In the genomic region with DNA sequence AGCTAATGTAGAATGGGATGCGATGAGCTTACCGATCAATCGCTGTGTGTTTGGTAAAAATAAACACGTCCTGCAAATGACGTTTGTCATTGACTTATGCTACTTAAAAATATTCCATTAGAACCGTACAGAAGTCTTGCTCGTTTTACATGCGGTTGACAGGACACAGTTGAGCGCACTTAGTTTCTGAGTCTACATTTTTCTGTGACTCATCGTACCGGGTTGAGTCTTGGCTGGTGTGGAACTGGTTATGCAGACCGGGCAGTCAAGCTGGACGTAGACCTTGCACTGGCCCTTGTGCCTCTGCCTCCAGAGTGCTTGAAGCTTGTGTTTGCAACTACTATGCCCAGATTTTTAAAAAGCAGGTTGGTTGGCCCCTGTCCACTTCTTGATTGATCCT, we compare ENCODE assay signal across 8 mouse cellular contexts. TPM values are rescaled to one million over a fixed set of nuclear protein-coding genes. Genes with fewer than 3 reads are reported as not detected.
DNase-seq lines count a peak whose midpoint lies in the region; ATAC-seq and TF ChIP-seq lines count a peak whose summit lies in the region.
"Had no signal": no experiment of that assay in that cellular context is flagged by ENCODE, and none has a peak within 500 bp of the region (broad histone marks: within the 10 kb centered on the region; RNA-seq: fewer than 3 reads in every experiment).

No protein-coding gene starts in this region.

- DNase-seq in neural tube, embryonic 11.5 days (ENCODE audit: low spot score): no peak
- no peak for DNase-seq in neural tube, embryonic 10.5 days (ENCODE audit: extremely low spot score, low spot score)
- peak; percentile 33 for DNase-seq in adrenal gland, postnatal 14 days
- DNase-seq in kidney, adult 11 months: peak; percentile 53

- no peak for ATAC-seq in neural tube, embryonic 11.5 days (ENCODE audit: insufficient read depth, low FRiP score, low TSS enrichment)
- ATAC-seq in lung, embryonic 16.5 days (ENCODE audit: low read depth): no peak
- ATAC-seq in monocyte, adult 5-6 weeks (replicated peaks; ENCODE audit: insufficient number of reproducible peaks, low FRiP score, low TSS enrichment, poor library complexity, severe bottlenecking): no peak

- no peak for TF ChIP-seq CTCF in embryonic fibroblast, embryonic 13.5 days (IDR thresholded peaks at IDR 0.05; ENCODE audit: borderline replicate concordance, insufficient read depth, low read length)

- H3K4me1 ChIP-seq in neural tube, embryonic 11.5 days (ENCODE audit: control insufficient read depth, insufficient read depth, low read length): peaks cover 6% of the 10 kb centered on the region
- H3K4me1 ChIP-seq in embryonic fibroblast, embryonic 13.5 days (ENCODE audit: control insufficient read depth, insufficient read depth, low read length): peaks cover 7% of the 10 kb centered on the region; the same call in 1 of the 2 replicates
- peaks cover 8% of the 10 kb centered on the region for H3K4me1 ChIP-seq in lung, embryonic 16.5 days (replicated peaks; ENCODE audit: control insufficient read depth, insufficient read depth, low read length)

- H3K36me3 ChIP-seq in neural tube, embryonic 11.5 days (ENCODE audit: control insufficient read depth, insufficient read depth, low read length): peaks cover 8% of the 10 kb centered on the region
- H3K36me3 ChIP-seq in lung, embryonic 16.5 days (ENCODE audit: control insufficient read depth, insufficient read depth, low read length): peaks cover 23% of the 10 kb centered on the region

- H3K4me3 ChIP-seq in neural tube, embryonic 11.5 days (ENCODE audit: low read depth, low read length): peak overlapping the region; percentile 56
- H3K4me3 ChIP-seq in embryonic fibroblast, embryonic 13.5 days (ENCODE audit: insufficient read depth, low read length): peak overlapping the region; percentile 95
- H3K4me3 ChIP-seq in lung, embryonic 16.5 days (ENCODE audit: low read length): peak overlapping the region; percentile 99

- no peaks in the 10 kb centered on the region for H3K9me3 ChIP-seq in neural tube, embryonic 11.5 days (ENCODE audit: control insufficient read depth, low read length)
- H3K9me3 ChIP-seq in lung, embryonic 16.5 days (ENCODE audit: control insufficient read depth, low read length): no peaks in the 10 kb centered on the region

- H3K27ac ChIP-seq in neural tube, embryonic 11.5 days (ENCODE audit: low read depth, low read length): no peak overlapping the region
- 0 out of 2 replicates have a peak overlapping the region, but pooled peaks have one; percentile 5 for H3K27ac ChIP-seq in embryonic fibroblast, embryonic 13.5 days (ENCODE audit: insufficient read depth, low read length)
- H3K27ac ChIP-seq in lung, embryonic 16.5 days (ENCODE audit: low read length): peak overlapping the region; percentile 91; the same call in 1 of the 2 replicates

- H3K9ac ChIP-seq in neural tube, embryonic 11.5 days (ENCODE audit: low read length): peak overlapping the region; percentile 69
- peak overlapping the region; percentile 99 for H3K9ac ChIP-seq in lung, embryonic 16.5 days (ENCODE audit: low read length)

- no peaks in the 10 kb centered on the region for H3K27me3 ChIP-seq in neural tube, embryonic 11.5 days (ENCODE audit: control insufficient read depth, insufficient read depth, low read length)
- no peaks in the 10 kb centered on the region for H3K27me3 ChIP-seq in lung, embryonic 16.5 days (ENCODE audit: control insufficient read depth, insufficient read depth, low read depth, low read length)

- 23% methylated on average over 13 of the region's 13 CpGs for WGBS in neural tube, embryonic 11.5 days
- WGBS in lung, embryonic 16.5 days: 5% methylated on average over 13 of the region's 13 CpGs

- H3K4me2 ChIP-seq in neural tube, embryonic 11.5 days (ENCODE audit: low read depth): peak overlapping the region; percentile 72
- H3K4me2 ChIP-seq in lung, embryonic 16.5 days (ENCODE audit: low read depth, low read length): peak overlapping the region; percentile 90

- TF ChIP-seq POLR2A in embryonic fibroblast, embryonic 13.5 days (IDR thresholded peaks at IDR 0.05; ENCODE audit: low read depth, low read length): no peak

RNA-seq across cellular contexts. Expression of a gene that starts 1.0 kb away (rescaled TPM):
- polyA plus RNA-seq in neural tube, embryonic 11.5 days (2014; fragmentation: Nextera tagmentation; extraction: Ambion mirVana): 38.0 and 38.2 TPM in 2 replicates
- 16.0 TPM in 2 replicates for total RNA-seq in adrenal gland, postnatal 14 days (2021)
- polyA plus RNA-seq in embryonic fibroblast, embryonic 13.5 days (2011; ENCODE audit: insufficient read length, low read depth, missing spikeins): 13.3 and 16.6 TPM in 2 replicates
- 18.5 and 19.9 TPM in 2 replicates for polyA plus RNA-seq in lung, embryonic 16.5 days (2015; fragmentation: Nextera tagmentation; extraction: Ambion mirVana)
- total RNA-seq in monocyte, adult 5-6 weeks (2017): 37.3 to 59.4 TPM (median 39.0 TPM) in 3 replicates

RNA-seq across cellular contexts. Expression of a gene that starts 36.3 kb away (rescaled TPM):
- polyA plus RNA-seq in neural tube, embryonic 11.5 days (2014; fragmentation: Nextera tagmentation; extraction: Ambion mirVana): not detected in 2 replicates
- not detected in 2 replicates for total RNA-seq in adrenal gland, postnatal 14 days (2021)
- polyA plus RNA-seq in embryonic fibroblast, embryonic 13.5 days (2011; ENCODE audit: insufficient read length, low read depth, missing spikeins): not detected in 2 replicates
- polyA plus RNA-seq in lung, embryonic 16.5 days (2015; fragmentation: Nextera tagmentation; extraction: Ambion mirVana): not detected in 2 replicates
- not detected in 3 replicates for total RNA-seq in monocyte, adult 5-6 weeks (2017)
- total RNA-seq: hematopoietic stem cell, adult 5-6 weeks had no signal

RNA-seq across cellular contexts. Expression of a gene that starts 41.6 kb away (rescaled TPM):
- 0.18 TPM in 1 of 2 replicates, not detected in the other for polyA plus RNA-seq in neural tube, embryonic 11.5 days (2014; fragmentation: Nextera tagmentation; extraction: Ambion mirVana)
- total RNA-seq in adrenal gland, postnatal 14 days (2021): not detected in 2 replicates
- not detected in 2 replicates for polyA plus RNA-seq in embryonic fibroblast, embryonic 13.5 days (2011; ENCODE audit: insufficient read length, low read depth, missing spikeins)
- not detected in 2 replicates for polyA plus RNA-seq in lung, embryonic 16.5 days (2015; fragmentation: Nextera tagmentation; extraction: Ambion mirVana)
- not detected in 3 replicates for total RNA-seq in monocyte, adult 5-6 weeks (2017)
- total RNA-seq: hematopoietic stem cell, adult 5-6 weeks had no signal

Comparison
In these comparisons a context has a peak if more than half of its experiments do, and no peak if none do; other contexts are left out.
1. DNase-seq: peak in adrenal gland, postnatal 14 days (single experiment) and kidney, adult 11 months (single experiment); none in neural tube, embryonic 11.5 days (single experiment) and neural tube, embryonic 10.5 days (single experiment).
2. Peak in every context shown above with its lines, with median percentiles within 50 percentile points of each other: H3K4me3 ChIP-seq.